Mouse (Mus musculus) megakaryocyte, embryonic 14.5 days (primary cell): ENCODE measurements at regions not wholly inside any gene's neighbourhood (a gene's known extent, or its start where the extent isn't known, plus 50 kb on each side); places are given as distances from the start of the nearest gene placed in this dataset.

Source experiments
- FLI1 ChIP-seq: IDR thresholded peaks from 2 replicates; pipeline ENCODE4 v1.6.1; 2012; ENCODE audit warnings: low read length, inconsistent platforms, mixed read lengths
- GATA1 ChIP-seq: IDR thresholded peaks from 3 replicates; pipeline ENCODE4 v1.6.1; 2012; ENCODE audit warnings: mixed read lengths, low read length, inconsistent platforms, borderline replicate concordance

- TF ChIP-seq GATA1 (no peak), FLI1 (no peak)
These were observed 262.2 kb downstream of the Gm11361 start for GRCm38 (mm10) chr13:28519383-28520126.
